Mouse (Mus musculus): Measurements from ENCODE around the gene Nup188. TPM values are rescaled to one million over a fixed set of nuclear protein-coding genes. Genes with fewer than 3 reads are reported as not detected.
A peak's percentile ranks its signal among the peaks of the same experiment; 100 is the strongest.

The Nup188 gene
- polyA plus RNA-seq, 1 experiment from 2014 or later = 26.0 TPM

GRCm38 (mm10) chr2:30253809-30254208 is 32.4 kb upstream of the Nup188 start:
- Histone ChIP-seq H3K27me3 (ENCODE audit: control insufficient read depth, insufficient read depth, low read length) (no peaks in the 10 kb centered on the region), H3K4me1 (ENCODE audit: control insufficient read depth, insufficient read depth, low read length) (peaks cover 21% of the 10 kb centered on the region; the same call in 1 of the 2 replicates), H3K4me2 (ENCODE audit: low read depth, low read length) (no peak overlapping the region), H3K9ac (ENCODE audit: low read length) (no peak overlapping the region), H3K4me3 (replicated peaks; ENCODE audit: low read length) (no peak overlapping the region), H3K9me3 (replicated peaks; ENCODE audit: control insufficient read depth, low read length) (no peaks in the 10 kb centered on the region), H3K36me3 (ENCODE audit: control insufficient read depth, insufficient read depth, low read length) (peaks cover 22% of the 10 kb centered on the region), H3K27ac (ENCODE audit: low read length) (no peak overlapping the region)
- ATAC-seq (ENCODE audit: insufficient read depth, low FRiP score) = no peak
- WGBS = 77% methylated on average over 5 of the region's 5 CpGs

- H3K27me3 ChIP-seq (ENCODE audit: control insufficient read depth, insufficient read depth, low read length) = no peaks in the 10 kb centered on the region
- peaks cover 20% of the 10 kb centered on the region; the same call in 1 of the 2 replicates for H3K4me1 ChIP-seq (ENCODE audit: control insufficient read depth, insufficient read depth, low read length)
- H3K27ac ChIP-seq (ENCODE audit: low read length) = no peak overlapping the region
- no peak for ATAC-seq (ENCODE audit: insufficient read depth, low FRiP score)
- no peak overlapping the region for H3K4me3 ChIP-seq (replicated peaks; ENCODE audit: low read length)
- no peak overlapping the region for H3K9ac ChIP-seq (ENCODE audit: low read length)
- H3K36me3 ChIP-seq (ENCODE audit: control insufficient read depth, insufficient read depth, low read length) = peaks cover 27% of the 10 kb centered on the region
- H3K9me3 ChIP-seq (replicated peaks; ENCODE audit: control insufficient read depth, low read length) = no peaks in the 10 kb centered on the region
- no peak overlapping the region for H3K4me2 ChIP-seq (ENCODE audit: low read depth, low read length)
- WGBS = 96% methylated on average over 42 of the region's 42 CpGs
Observed at GRCm38 (mm10) chr2:30255631-30256395, 30.4 kb upstream of the Nup188 start.

DNA sequence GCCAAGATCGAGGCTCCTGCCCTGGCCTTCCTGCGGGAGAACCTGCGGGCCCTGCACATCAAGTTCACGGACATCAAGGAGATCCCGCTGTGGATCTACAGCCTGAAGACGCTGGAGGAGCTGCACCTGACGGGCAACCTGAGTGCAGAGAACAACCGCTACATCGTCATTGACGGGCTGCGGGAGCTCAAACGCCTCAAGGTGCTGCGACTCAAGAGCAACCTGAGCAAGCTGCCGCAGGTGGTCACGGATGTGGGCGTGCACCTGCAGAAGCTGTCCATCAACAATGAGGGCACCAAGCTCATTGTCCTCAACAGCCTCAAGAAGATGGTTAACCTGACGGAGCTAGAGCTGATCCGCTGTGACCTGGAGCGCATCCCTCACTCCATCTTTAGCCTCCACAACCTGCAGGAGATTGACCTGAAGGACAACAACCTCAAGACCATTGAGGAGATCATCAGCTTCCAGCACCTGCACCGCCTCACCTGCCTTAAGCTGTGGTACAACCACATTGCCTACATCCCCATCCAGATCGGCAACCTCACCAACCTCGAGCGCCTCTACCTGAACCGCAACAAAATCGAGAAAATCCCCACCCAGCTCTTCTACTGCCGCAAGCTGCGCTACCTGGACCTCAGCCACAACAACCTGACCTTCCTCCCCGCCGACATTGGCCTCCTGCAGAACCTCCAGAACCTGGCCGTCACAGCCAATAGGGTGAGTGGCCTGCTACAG is 29.4 kb upstream of the Nup188 start:
- H3K4me3 ChIP-seq (replicated peaks; ENCODE audit: low read length) = no peak overlapping the region
- H3K9me3 ChIP-seq (replicated peaks; ENCODE audit: control insufficient read depth, low read length) = no peaks in the 10 kb centered on the region
- 93% methylated on average over 30 of the region's 30 CpGs for WGBS
- H3K27ac ChIP-seq (ENCODE audit: low read length) = no peak overlapping the region
- H3K9ac ChIP-seq (ENCODE audit: low read length) = no peak overlapping the region
- ATAC-seq (ENCODE audit: insufficient read depth, low FRiP score) = no peak
- H3K4me2 ChIP-seq (ENCODE audit: low read depth, low read length) = no peak overlapping the region
- no peaks in the 10 kb centered on the region for H3K27me3 ChIP-seq (ENCODE audit: control insufficient read depth, insufficient read depth, low read length)
- H3K4me1 ChIP-seq (ENCODE audit: control insufficient read depth, insufficient read depth, low read length) = peaks cover 15% of the 10 kb centered on the region; the same call in 1 of the 2 replicates
- H3K36me3 ChIP-seq (ENCODE audit: control insufficient read depth, insufficient read depth, low read length) = peaks cover 28% of the 10 kb centered on the region

GRCm38 (mm10) chr2:30257699-30258460 is 28.3 kb upstream of the Nup188 start:
- Histone ChIP-seq H3K27me3 (ENCODE audit: control insufficient read depth, insufficient read depth, low read length) (no peaks in the 10 kb centered on the region), H3K36me3 (ENCODE audit: control insufficient read depth, insufficient read depth, low read length) (peaks cover 28% of the 10 kb centered on the region), H3K9me3 (replicated peaks; ENCODE audit: control insufficient read depth, low read length) (no peaks in the 10 kb centered on the region), H3K9ac (ENCODE audit: low read length) (no peak overlapping the region), H3K4me2 (ENCODE audit: low read depth, low read length) (no peak overlapping the region), H3K4me1 (ENCODE audit: control insufficient read depth, insufficient read depth, low read length) (peaks cover 5% of the 10 kb centered on the region; the same call in 1 of the 2 replicates), H3K27ac (ENCODE audit: low read length) (no peak overlapping the region), H3K4me3 (replicated peaks; ENCODE audit: low read length) (no peak overlapping the region)
- no peak for ATAC-seq (ENCODE audit: insufficient read depth, low FRiP score)
- 75% methylated on average over 7 of the region's 7 CpGs for WGBS

- Histone ChIP-seq H3K9me3 (replicated peaks; ENCODE audit: control insufficient read depth, low read length) (no peaks in the 10 kb centered on the region), H3K36me3 (ENCODE audit: control insufficient read depth, insufficient read depth, low read length) (peaks cover 28% of the 10 kb centered on the region), H3K27me3 (ENCODE audit: control insufficient read depth, insufficient read depth, low read length) (no peaks in the 10 kb centered on the region), H3K27ac (ENCODE audit: low read length) (peak overlapping the region; percentile 17; the same call in 1 of the 2 replicates), H3K9ac (ENCODE audit: low read length) (0 out of 2 replicates have a peak overlapping the region, but pooled peaks have one; percentile 11), H3K4me1 (ENCODE audit: control insufficient read depth, insufficient read depth, low read length) (peaks cover 5% of the 10 kb centered on the region; the same call in 1 of the 2 replicates), H3K4me2 (ENCODE audit: low read depth, low read length) (no peak overlapping the region), H3K4me3 (replicated peaks; ENCODE audit: low read length) (no peak overlapping the region)
- peak; percentile 33; the same call in 1 of the 2 replicates for ATAC-seq (ENCODE audit: insufficient read depth, low FRiP score)
- WGBS = 56% methylated on average over 4 of the region's 4 CpGs
Observed at GRCm38 (mm10) chr2:30258600-30258999, 27.6 kb upstream of the Nup188 start.

- Histone ChIP-seq H3K36me3 (ENCODE audit: control insufficient read depth, insufficient read depth, low read length) (peaks cover 28% of the 10 kb centered on the region), H3K27me3 (ENCODE audit: control insufficient read depth, insufficient read depth, low read length) (no peaks in the 10 kb centered on the region), H3K4me1 (ENCODE audit: control insufficient read depth, insufficient read depth, low read length) (peaks cover 7% of the 10 kb centered on the region), H3K4me2 (ENCODE audit: low read depth, low read length) (no peak overlapping the region), H3K9me3 (replicated peaks; ENCODE audit: control insufficient read depth, low read length) (no peaks in the 10 kb centered on the region), H3K27ac (ENCODE audit: low read length) (0 out of 2 replicates have a peak overlapping the region, but pooled peaks have one; percentile 17), H3K4me3 (replicated peaks; ENCODE audit: low read length) (no peak overlapping the region), H3K9ac (ENCODE audit: low read length) (no peak overlapping the region)
- no peak for ATAC-seq (ENCODE audit: insufficient read depth, low FRiP score)
- 85% methylated on average over 15 of the region's 15 CpGs for WGBS
Observed at GRCm38 (mm10) chr2:30259131-30260064, 26.8 kb upstream of the Nup188 start.

GRCm38 (mm10) chr2:30261064-30261736 is 25.0 kb upstream of the Nup188 start:
- Histone ChIP-seq H3K9me3 (replicated peaks; ENCODE audit: control insufficient read depth, low read length) (no peaks in the 10 kb centered on the region), H3K27me3 (ENCODE audit: control insufficient read depth, insufficient read depth, low read length) (no peaks in the 10 kb centered on the region), H3K4me2 (ENCODE audit: low read depth, low read length) (no peak overlapping the region), H3K4me3 (replicated peaks; ENCODE audit: low read length) (no peak overlapping the region), H3K9ac (ENCODE audit: low read length) (no peak overlapping the region), H3K36me3 (ENCODE audit: control insufficient read depth, insufficient read depth, low read length) (peaks cover 17% of the 10 kb centered on the region), H3K27ac (ENCODE audit: low read length) (no peak overlapping the region), H3K4me1 (ENCODE audit: control insufficient read depth, insufficient read depth, low read length) (peaks cover 25% of the 10 kb centered on the region)
- whole genome bisulfite sequencing = 83% methylated on average over 4 of the region's 4 CpGs
- no peak for ATAC-seq (ENCODE audit: insufficient read depth, low FRiP score)
